8 mouse cellular contexts compared by ENCODE assay signal in the genomic region with DNA sequence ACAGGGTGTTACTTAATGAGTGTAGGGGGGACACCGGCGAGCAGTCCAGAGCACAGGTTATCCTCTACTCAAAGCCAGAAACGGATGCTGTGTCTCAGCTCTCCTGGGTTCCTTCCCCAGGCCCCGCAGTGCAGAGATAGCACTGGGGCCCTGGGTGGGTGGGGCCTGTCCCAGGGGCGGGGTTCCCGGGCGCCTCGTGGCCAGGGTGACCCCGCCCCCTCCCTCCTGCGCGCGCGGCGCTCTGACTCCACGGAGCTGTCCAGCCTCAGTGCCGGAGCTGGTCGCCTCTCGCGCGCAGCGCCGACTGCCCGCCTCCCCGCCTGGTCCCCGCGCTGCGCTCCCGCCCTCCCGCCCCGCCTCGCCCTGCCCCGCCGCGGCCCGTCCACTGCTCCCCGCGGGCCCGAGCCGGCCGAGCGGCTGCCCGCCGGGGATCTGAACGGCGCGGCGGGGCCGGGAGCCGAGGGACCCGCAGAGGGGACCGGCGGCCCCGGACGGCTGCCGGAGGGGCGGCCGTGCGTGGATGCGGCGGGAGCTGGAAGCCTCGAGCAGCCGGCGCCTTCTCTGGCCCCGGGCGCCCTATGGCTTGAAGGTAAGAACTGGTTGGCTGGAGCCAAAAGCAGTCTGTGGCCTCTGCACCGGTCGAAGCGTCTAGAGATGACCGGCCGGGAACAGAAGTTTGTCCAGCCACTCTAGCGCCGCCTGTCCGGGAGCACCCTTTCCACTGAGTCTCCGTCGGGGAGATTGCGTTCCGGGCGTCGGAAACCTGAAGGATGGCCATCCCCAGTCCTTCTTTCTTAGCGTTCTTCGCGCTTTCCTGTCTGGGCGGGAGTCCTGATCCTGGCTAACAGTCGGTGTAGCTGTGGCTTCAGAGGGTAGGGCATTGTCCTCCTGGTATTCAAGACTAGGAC. TPM values are rescaled to one million over a fixed set of nuclear protein-coding genes. Genes with fewer than 3 reads are reported as not detected.
A peak's percentile ranks its signal among the peaks of the same experiment; 100 is the strongest.
DNase-seq lines count a peak whose midpoint lies in the region; ATAC-seq lines count a peak whose summit lies in the region.

A gene (plus strand): TSS at position 492 of the 908 bp plus-strand sequence.

- 3% methylated on average over 69 of the region's 84 CpGs for WGBS in heart, embryonic 15.5 days
- 2% methylated on average over 67 of the region's 84 CpGs for WGBS in limb, embryonic 15.5 days
- WGBS in neural tube, embryonic 12.5 days, result 1% methylated on average over 71 of the region's 84 CpGs

- H3K4me2 ChIP-seq in heart, embryonic 15.5 days, result peak within 1 kb of the TSS; percentile 60
- peak within 1 kb of the TSS; percentile 62 for H3K4me2 ChIP-seq in limb, embryonic 15.5 days
- H3K4me2 ChIP-seq in neural tube, embryonic 12.5 days (replicated peaks), result peak within 1 kb of the TSS; percentile 92

- no peak within 1 kb of the TSS for H3K9ac ChIP-seq in heart, embryonic 15.5 days
- no peak within 1 kb of the TSS for H3K9ac ChIP-seq in limb, embryonic 15.5 days
- peak within 1 kb of the TSS; percentile 63 for H3K9ac ChIP-seq in neural tube, embryonic 12.5 days

- H3K4me3 ChIP-seq in heart, embryonic 15.5 days, result peak within 1 kb of the TSS; percentile 30
- peak within 1 kb of the TSS; percentile 29 for H3K4me3 ChIP-seq in limb, embryonic 15.5 days
- H3K4me3 ChIP-seq in neural tube, embryonic 12.5 days, result peak within 1 kb of the TSS; percentile 53

- H3K27me3 ChIP-seq in heart, embryonic 15.5 days, result peaks cover 48% of the 10 kb centered on the region
- peaks cover 49% of the 10 kb centered on the region for H3K27me3 ChIP-seq in limb, embryonic 15.5 days
- peaks cover 31% of the 10 kb centered on the region for H3K27me3 ChIP-seq in neural tube, embryonic 12.5 days (replicated peaks)

- H3K9me3 ChIP-seq in heart, embryonic 15.5 days (replicated peaks), result no peaks in the 10 kb centered on the region
- H3K9me3 ChIP-seq in limb, embryonic 15.5 days, result no peaks in the 10 kb centered on the region; the same call in 1 of the 2 replicates
- no peaks in the 10 kb centered on the region for H3K9me3 ChIP-seq in neural tube, embryonic 12.5 days

- peak; percentile 8 for DNase-seq in thymus, postnatal 14 days
- DNase-seq in thymus, postnatal 10 days (ENCODE audit: low spot score in 2 of 2), result no peak
- peak; percentile 46 to 73 for DNase-seq in cerebellum, postnatal 25 days
- no peak for DNase-seq in adipocyte (ENCODE audit: low spot score)

- peak; percentile 53 for ATAC-seq in heart, embryonic 15.5 days (replicated peaks; ENCODE audit: insufficient number of reproducible peaks, insufficient read depth, low FRiP score, low read depth)
- ATAC-seq in limb, embryonic 15.5 days (ENCODE audit: insufficient number of reproducible peaks, low FRiP score, low TSS enrichment, low read depth), result no peak; the same call in 1 of the 2 replicates
- ATAC-seq in neural tube, embryonic 12.5 days (ENCODE audit: low FRiP score, low read depth), result peak; percentile 74; the same call in 1 of the 2 replicates
- ATAC-seq in monocyte, adult 5-6 weeks (replicated peaks; ENCODE audit: insufficient number of reproducible peaks, low FRiP score, low TSS enrichment, poor library complexity, severe bottlenecking), result no peak

- H3K4me1 ChIP-seq in heart, embryonic 15.5 days (replicated peaks), result peaks cover 10% of the 10 kb centered on the region
- peaks cover 10% of the 10 kb centered on the region for H3K4me1 ChIP-seq in limb, embryonic 15.5 days
- peaks cover 18% of the 10 kb centered on the region for H3K4me1 ChIP-seq in neural tube, embryonic 12.5 days

- no peaks in the 10 kb centered on the region for H3K36me3 ChIP-seq in heart, embryonic 15.5 days
- H3K36me3 ChIP-seq in limb, embryonic 15.5 days, result no peaks in the 10 kb centered on the region
- no peaks in the 10 kb centered on the region for H3K36me3 ChIP-seq in neural tube, embryonic 12.5 days

- H3K27ac ChIP-seq in heart, embryonic 15.5 days, result no peak within 1 kb of the TSS
- no peak within 1 kb of the TSS for H3K27ac ChIP-seq in limb, embryonic 15.5 days
- no peak within 1 kb of the TSS for H3K27ac ChIP-seq in neural tube, embryonic 12.5 days

RNA-seq across cellular contexts. Expression of the gene that starts here (rescaled TPM):
- 0.05 and 0.08 TPM in 2 replicates for polyA plus RNA-seq in heart, embryonic 15.5 days (2015; fragmentation: Nextera tagmentation; extraction: Ambion mirVana)
- polyA plus RNA-seq in limb, embryonic 15.5 days (2015; fragmentation: Nextera tagmentation; extraction: Ambion mirVana), result 0.06 TPM in 1 of 2 replicates, not detected in the other
- polyA plus RNA-seq in neural tube, embryonic 12.5 days (2016; fragmentation: Nextera tagmentation; extraction: Ambion mirVana), result 1.1 and 1.7 TPM in 2 replicates
- not detected in 3 replicates for total RNA-seq in monocyte, adult 5-6 weeks (2017)

Comparison
In these comparisons a context has a peak if more than half of its experiments do, and no peak if none do; other contexts are left out.
1. DNase-seq: peak in thymus, postnatal 14 days (single experiment) and cerebellum, postnatal 25 days (2 of 2); none in thymus, postnatal 10 days (0 of 2) and adipocyte (single experiment).
2. Peak in ATAC-seq, H3K4me3 ChIP-seq and H3K4me2 ChIP-seq in heart, embryonic 15.5 days; RNA of the gene not detected or under 1 TPM.
3. Peak in every context shown above with its lines, with median percentiles within 50 percentile points of each other: H3K4me2 ChIP-seq and H3K4me3 ChIP-seq.